Mouse (Mus musculus) thymus, adult 2 months (tissue): ENCODE measurements around the gene Dgke.

ENCODE experiments used
- CTCF ChIP-seq: fragments of 200-500 bp; IDR thresholded peaks from 2 replicates; pipeline ENCODE4 v1.5.1; 2012; ENCODE audit warnings: mild to moderate bottlenecking, control low read depth, low read length, moderate library complexity, borderline replicate concordance; ENCODE audit not compliant: control insufficient read depth, poor library complexity, insufficient read depth; ENCODE audit errors: extremely low read depth
- POLR2A ChIP-seq: fragments of 200-500 bp; IDR thresholded peaks from 2 replicates; pipeline ENCODE4 v1.6.1; 2012; ENCODE audit warnings: mild to moderate bottlenecking, low read length, control low read depth, moderate library complexity; ENCODE audit not compliant: control insufficient read depth, poor library complexity, insufficient read depth; ENCODE audit errors: extremely low read depth

- TF ChIP-seq CTCF (no peak), POLR2A (no peak)
These were observed 9.7 kb upstream of the Dgke start for GRCm38 (mm10) chr11:89076370-89076821.
